Mouse (Mus musculus): Measurements from ENCODE around the gene Naa50.

Naa50 gene

DNA sequence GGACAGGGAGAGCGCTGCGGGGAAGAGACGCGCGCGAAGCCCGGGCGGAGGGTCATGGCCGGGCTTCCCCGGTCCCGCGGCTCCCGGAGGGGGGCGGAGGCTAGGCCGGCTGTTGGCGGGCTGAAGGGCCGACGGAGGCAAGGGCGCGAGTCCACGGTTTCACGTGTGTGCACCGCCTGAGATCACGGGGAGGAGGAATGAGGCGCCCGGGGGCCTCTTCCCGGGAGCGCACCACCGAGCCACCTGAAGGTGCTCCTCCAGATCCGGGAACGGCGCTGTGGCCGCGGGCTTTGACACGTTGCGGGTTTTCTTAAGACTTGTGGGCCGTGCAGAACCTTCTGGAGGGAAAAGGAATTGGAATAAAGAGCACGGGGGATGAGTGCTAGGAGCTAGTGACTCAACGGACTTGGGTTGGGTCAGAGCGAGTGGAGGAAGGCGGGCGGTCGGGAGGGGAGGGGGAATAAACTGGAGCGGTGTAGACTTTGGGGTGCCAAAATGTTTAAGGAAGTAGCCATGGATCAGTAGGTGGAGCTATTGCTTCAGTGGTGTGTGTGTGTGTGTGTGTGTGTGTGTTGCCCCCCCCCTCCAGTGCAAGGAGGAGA, 657 bp downstream of the Naa50 start:
- DNase-seq (ENCODE audit: low read depth) = peak; percentile 97

DNA sequence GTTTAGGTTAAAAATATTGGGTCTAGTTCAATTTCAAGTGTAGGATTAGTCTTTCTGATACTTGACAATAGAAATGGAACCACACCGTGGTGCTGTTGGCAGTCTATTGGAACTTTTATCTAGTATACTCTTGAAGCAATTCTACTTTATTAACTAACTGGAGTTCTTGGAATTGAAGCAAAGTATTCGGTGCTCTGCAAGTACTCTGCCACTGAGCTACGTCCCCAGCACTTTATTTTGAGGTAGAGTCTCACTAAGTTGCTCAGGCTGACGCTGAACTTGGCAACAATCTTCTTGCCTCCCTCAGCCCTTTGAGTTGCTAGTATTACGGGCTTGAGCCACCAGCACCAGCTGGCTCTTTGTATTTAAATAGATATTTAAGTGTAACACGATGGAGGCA, 1.9 kb downstream of the Naa50 start:
- peak; percentile 53 for DNase-seq (ENCODE audit: low read depth)

DNA sequence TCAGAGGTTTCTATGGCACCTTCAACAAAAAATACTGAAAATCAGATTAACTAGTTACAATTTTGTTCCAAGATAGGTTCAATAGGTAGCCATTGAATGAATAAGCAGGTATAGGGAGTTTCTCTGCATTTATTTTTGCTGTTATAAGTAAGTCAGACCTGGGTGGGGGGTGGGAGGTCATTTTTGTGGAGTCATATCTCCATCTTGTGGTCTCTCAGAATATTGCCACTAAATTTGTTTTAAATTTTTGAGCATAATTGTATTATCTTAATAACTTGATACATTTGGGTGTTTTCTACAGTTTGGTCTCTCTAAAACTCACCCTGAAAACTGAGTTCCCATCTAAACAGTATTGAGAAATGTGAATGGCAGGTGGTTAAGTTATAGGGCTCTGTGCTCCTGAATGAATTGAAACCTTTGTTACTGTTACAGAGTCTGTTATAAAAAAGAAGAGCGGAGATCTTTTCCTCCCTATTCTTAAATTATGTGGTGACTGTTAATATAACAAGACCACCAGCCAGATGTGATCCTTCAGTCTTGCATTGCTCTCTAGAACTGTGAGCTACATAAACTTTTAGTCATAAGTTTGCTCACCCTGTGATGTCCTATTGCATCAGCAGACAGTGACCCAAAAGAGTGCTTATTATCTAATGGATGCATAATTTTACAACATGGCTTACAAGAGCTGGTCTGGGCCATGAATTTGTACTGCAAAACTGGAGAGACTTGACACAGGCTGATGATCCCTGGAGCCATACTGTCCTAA, 9.6 kb downstream of the Naa50 start:
- DNase-seq (ENCODE audit: low read depth) = peak; percentile 42

DNA sequence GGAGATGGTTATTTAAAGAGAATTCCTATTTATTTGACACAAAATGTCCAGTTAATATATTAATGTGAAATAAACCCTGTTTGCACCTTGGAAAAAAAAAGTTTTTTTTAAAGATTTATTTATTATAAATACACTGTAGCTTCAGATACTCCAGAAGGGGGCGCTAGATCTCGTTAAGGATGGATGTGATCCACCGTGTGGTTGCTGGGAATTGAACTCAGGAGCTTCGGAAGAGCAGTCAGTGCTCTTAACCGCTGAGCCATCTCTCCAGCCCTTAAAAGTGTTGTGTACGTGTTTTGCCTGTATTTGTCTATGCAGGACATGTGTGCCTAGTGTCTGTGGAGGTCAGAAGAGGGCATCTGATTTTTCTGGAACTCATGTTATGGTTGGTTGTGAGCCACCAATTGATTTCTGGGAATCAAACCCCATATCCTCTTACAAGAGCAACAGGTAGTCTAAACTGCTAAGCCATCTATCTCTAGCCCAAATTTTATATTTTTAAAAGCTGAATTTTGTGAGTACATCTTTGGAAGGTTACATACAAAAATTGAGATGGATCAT, 14.9 kb downstream of the Naa50 start:
- DNase-seq (ENCODE audit: low read depth) = no peak

DNA sequence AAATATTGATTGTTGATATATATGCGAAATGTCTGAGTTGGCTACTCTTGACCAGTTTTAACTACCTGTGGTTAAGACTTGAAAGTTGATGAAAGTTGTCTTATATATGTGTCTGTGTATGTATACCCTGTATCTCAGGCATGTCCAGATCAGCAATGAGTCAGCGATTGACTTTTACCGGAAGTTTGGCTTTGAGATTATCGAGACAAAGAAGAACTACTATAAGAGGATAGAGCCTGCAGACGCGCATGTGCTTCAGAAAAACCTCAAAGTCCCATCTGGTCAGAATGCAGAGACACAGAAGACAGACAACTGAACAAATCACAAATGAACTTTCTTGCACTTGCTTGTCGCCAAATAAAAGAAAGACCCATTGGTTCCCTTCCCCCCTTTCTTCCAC, 19.7 kb downstream of the Naa50 start:
- peak; percentile 78 for DNase-seq (ENCODE audit: low read depth)

DNA sequence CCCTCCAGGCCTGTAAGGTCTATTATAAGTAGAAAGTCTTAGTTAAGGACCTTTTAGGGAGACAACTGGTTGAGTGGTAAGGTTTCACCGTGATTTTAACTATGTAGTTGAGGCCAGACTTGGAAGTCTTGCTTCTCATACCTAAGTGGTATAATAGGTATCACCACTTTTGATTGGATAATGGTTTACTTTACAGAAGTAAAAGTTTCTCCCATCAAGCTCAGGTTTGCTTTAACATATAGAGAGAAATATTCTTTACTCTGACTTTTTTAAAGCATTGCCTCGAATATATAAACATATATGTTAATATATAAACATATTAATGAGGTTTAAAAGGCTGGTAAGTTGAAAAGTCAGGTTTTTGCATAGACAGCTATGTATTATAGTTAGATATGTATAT, 24.2 kb downstream of the Naa50 start:
- no peak for DNase-seq (ENCODE audit: low read depth)

DNA sequence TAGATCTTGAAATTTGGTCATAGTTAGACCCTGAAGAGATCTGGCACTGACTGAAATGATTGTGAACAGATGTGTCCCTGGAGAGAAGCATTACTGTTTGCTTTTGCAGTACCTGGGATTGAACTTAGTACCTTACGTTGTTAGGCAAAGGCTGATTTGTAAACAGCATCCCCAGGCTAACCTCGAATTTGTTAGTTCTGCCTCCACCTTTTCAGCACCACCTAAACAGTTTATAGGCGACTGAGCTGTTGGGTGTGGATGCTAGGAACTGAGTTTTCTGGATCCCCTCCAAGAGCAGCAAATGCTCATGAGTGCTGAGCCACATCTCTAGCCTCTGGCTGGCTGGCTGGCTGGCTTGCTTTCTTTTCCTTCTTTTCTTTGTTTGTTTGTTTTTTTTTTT, 25.6 kb downstream of the Naa50 start:
- no peak for DNase-seq (ENCODE audit: low read depth)

DNA sequence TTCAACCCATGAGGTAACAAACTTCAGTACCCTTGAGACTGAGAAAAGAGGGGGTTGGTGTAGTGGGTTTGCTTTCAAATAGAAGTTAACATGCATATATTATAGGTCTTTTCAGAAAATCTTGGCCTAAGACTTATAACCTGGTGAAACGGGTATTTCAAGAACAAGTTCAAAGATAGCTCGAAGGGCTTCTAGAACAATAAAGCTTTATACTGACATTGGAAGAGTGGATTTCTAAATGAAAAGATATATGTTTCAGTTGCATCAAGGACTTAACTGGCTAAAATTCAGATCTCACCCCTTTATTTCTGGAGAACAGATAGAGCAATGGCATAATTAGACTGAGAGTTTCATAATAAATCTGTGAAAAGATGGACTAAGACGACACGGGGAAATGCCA, 29.4 kb downstream of the Naa50 start:
- no peak for DNase-seq (ENCODE audit: low read depth)

DNA sequence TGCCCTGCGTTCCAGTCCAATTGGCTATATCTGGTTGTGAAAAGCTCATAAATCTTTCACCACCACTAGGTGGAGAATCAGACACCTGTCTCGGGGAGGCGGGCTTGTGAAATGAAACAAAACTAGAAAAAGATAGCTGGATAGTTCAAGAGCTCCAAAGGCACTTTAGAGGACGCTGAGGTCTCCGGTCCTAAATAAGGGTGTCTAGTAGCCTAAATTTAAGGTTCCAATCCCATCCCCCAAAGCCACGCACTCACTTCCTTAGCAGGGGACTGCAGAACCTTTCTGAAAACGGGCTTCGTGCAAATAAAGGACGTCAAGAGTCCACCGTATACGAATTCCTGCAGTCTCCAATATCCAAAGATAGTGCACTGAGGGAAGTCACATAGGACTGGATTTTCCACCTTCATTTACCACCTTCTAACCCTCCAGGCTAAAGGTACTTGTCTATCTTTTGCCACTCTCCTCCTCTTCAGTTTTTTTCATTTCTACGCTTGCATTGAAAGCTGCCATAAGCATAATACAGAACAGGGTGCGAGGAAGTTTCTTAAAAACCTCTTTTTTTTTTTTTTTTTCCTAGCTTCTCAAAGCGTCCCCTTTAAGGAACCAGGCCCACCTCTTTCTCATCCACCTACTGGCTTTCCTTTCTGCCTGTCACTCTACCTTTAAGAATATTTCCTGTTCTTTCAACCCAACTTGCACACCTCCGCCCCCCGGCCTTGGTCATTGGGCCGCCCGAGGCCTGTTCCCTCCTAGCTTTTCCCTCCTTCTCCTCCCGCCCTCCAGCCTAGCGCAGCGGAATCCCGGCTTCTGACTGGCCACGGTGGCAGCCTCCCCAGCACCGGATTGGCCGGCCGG, 32.9 kb downstream of the Naa50 start:
- peak; percentile 97 for DNase-seq (ENCODE audit: low read depth)

DNA sequence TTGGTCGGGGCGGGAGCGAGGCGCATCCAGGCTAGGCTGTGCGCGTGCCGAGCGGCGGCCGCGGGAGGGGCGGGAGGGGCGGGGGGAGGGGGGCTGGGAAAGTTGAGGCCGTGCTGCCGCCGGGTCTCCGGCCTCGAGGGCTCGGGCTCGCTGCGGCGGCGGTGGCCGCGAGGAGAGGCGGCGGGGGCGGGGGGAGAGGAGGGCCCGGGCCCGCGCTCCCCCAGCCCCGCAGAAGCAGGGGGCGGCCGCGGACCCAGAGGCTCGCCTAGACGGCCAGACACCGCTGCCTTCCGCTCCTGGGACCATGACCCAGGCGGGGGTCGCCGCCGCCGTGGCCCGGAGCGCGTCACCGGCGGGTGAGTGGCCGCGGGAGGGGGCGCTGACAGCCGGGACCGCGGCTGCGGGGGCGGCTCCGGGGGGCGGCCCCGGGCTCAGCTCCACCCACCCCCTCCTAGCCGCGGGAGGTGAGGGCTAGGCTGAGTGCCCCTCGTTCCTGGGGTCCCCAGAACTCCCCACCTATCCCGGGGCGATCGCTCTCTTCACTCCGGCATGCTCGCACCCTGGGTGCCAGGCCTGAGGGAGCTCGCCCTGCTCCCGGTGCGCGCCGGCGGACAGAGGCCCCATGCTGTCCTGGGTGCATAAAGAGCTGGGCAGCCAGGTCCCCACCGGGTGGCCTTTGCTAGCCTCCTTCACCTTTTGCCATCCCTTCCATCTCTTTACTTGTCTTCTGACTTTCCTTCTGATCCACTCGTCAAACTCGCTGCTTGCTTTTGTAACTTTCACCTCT, 33.7 kb downstream of the Naa50 start, which contains the start of gene Usf3:
TSS of gene Usf3 (plus strand) at position 92 of the 787 bp plus-strand sequence.
- DNase-seq (ENCODE audit: low read depth) = no peak

DNA sequence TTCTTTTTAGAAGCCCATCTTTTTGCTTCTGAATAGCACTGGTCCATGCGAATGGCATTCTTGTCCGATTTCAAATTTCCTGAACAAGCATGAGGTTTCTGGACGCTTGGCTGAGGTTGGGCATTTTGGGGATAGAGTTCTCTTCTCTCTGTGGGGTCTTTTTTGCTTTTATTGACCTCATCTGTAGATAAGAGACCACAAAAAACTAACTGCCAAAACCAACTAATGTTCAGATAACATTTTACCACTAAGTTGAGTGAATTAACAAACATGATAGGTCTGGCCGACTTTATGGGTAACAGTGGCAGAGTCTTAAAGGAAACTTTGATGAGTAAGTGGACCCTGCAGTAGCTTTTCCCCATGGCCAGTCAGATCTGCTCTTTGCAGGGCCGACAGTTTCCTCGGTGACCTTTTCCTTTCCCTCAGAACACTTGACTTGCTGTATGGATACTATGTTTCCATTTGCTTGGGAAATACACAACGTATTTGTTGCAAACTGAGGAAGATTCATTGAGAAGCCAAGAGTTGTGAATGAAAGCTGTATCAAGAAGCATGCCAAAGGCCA, 34.4 kb downstream of the Naa50 start:
- DNase-seq (ENCODE audit: low read depth) = peak; percentile 64

DNA sequence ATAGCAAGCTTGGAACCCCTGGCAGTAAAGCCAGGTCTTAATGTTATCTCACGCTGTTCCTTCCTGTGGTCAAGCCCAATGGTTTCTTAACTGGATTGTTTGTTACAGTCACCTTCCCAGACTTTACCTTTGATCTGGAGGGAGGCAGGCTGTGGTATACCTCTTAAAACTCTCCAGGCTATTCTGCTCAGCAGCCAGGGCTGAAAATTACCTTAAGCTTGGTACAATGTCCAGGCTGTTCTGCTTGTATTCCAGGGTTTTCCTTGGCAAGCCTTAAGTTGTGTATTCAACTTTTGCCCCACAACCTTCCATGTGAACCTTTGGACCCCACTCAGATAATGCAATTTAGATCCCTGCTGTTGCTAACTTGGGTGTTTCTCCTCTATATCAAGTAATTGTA, 35.4 kb downstream of the Naa50 start:
- peak; percentile 38 for DNase-seq (ENCODE audit: low read depth)

DNA sequence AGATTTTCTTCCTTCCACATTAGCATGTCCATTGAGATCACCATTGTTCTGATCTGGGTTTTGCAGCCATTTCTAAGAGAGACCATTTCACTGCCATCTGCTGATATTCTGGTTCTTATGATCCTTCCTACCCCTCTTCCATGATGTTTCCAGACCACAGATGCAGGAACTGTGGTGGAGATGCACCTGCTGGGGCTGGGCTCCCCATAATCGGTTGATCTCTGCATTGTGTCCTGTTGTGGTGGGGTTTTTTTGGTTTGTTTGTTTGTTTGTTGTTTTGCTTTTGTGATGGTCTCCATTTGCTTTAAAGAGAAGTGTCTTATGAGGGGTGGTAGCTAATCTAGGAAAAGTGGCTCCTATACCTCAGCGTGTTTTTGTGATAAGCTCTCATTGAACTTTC, 36.9 kb downstream of the Naa50 start:
- DNase-seq (ENCODE audit: low read depth) = no peak

DNA sequence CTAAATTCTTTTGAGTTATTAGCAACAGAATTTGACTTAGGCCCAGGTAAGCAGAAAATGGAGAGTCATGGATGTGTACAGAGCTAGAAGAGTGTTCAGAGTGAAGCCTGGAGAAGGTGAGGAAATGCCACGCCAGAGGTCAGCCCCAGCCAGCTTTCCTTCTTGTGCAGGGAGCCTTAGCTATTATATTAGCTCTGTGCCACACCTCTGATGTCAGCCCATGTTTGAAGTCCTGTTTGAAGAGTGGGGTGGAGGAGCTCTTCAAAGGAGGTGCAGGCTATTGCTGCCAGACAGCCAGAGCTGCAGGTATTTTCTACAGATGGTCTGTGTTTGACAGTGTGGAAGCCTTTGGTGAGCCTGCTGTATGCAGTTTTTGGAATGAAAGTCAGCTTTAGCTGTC, 38.9 kb downstream of the Naa50 start:
- DNase-seq (ENCODE audit: low read depth) = no peak

DNA sequence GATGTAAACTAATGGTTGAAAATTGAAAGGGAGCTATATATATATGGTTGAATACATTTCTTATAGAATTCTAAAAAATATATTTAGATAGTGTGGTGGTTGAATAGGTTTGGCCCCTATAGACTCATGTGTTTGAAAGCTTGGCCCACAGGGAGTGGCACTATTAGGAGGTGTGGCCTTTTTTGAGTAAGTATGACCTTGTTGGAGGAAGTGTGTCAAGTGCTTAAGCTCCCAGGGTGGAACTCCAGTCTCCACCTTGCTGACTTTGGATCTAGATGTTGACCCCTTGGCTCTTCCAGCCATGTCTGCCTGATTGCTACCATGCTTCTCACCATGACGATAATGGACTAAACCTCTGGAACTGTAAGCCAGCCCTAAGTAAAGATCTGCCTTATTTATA, 43.0 kb downstream of the Naa50 start:
- no peak for DNase-seq (ENCODE audit: low read depth)

DNA sequence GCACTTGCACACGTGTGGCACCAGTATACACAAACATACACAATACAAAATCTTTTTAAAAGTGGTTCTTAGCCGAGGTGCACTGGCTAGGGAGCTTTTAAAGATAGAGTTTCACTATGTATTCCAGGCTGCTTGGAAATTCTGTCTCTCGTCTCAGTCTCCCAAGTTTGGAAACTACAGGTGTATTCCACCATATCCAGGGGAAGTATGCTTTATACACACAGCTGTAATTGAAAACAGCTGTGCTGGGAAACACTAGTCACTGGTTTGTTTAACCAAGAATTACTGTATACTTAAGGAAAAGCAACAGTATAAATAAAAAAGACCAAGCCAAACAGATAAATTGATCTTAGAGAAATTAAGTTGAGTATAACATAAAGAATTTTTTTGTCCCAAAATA, 45.1 kb downstream of the Naa50 start:
- DNase-seq (ENCODE audit: low read depth) = no peak

DNA sequence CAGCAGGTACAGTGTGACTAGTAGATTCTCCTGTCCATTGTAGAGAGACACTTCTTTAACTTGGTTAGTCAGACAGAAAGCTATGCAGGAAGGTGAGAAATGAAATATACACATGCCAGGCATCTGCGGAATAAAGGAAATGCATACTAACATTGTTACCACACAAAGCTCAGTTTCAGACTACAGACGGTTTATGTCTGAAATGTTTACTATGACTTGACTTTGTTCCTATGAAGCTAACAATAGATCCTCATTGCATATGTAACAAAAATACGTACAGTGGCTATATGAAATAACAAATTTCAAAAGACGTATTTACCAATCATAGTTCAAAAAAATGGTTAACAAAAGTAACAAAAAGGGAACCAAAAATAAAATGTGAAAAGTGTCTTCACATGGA, 47.5 kb downstream of the Naa50 start:
- no peak for DNase-seq (ENCODE audit: low read depth)

DNA sequence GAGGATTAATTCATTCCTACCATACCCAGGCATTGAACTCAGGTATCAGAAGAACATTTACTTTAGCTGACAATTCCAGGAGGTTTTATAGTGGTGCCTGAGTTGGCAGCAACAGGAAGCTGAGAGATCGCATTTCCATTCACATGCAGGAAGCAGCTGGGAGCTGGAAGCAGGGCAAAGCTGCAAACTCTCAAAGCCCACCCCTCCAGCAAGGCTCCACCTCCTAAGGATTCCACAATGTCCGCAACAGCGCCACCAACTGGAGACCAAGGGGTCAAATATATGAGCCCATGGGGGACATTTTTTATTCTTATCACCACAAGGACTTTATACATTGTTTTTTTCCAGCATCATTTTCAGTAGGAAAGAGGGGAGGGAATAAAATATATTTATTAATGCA, 49.1 kb downstream of the Naa50 start:
- DNase-seq (ENCODE audit: low read depth) = peak; percentile 17

DNA sequence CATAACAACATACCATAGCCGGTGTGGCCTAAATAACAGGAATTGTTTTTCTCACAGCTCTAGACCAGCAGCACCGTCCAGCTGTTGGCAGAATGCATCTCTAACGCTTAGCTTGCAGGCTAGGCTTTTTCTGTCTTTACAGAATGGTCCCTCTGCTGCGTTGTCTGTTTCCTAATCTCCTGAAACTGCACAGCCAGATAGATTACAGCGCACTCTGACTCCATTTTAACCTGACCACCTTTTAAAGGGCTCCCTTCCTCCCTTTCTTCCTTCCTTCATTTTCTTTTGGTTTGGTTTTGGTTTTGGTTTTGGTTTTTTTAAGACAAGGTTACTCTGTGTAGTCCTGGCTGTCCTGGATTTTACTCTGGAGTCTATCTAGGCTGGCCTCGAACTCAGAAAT, 50.4 kb downstream of the Naa50 start:
- peak; percentile 33 for DNase-seq (ENCODE audit: low read depth)

DNA sequence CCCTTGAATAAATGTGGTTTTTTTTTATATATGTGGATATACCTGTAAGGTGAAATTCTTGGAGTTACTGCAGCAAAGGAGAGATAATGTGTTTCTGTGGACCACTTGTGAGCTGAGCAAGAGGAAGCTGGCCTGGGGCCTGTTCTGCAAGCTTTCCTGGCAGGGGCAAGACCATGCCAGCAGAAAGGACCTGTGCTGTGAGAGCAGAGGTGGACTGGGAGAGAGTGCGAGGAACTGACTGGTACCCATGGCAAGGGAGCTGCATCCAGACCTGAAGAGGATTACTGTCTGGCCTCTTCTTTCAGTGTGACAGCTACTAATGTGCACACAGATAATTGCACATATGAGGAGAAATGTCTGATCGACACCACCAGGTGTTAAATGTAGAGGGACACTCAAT, 51.3 kb downstream of the Naa50 start:
- DNase-seq (ENCODE audit: low read depth) = no peak

DNA sequence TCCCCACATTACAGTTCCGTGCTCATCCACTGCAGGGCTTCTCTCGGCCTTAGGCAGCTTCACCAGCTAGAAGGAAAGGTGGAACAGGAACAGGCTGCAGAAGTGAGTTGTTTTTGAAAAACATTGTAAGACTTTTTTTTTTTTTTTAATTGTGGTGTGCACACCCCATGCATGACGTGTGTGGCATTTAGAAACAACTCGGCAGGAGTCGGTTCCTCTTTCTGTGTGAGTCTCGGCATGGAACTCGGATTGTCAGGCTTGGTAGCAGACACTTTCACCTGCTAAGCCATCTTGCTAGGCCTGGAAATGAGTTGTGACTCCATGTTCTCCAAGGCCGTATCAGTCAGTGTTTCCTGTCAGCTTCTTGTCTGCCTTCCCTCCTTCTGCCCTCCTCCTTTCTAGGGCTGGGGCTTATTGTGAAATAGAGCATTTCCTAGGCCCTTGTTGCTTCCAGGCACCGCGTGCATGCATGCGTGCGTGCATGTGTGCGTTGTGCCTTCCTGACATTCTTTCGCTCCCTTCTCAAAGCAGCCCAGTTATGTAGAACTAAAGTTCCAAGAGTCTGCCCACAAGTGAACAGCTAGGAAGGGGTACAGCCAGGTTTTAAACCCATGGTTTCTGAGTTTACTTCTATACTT, 59.6 kb downstream of the Naa50 start:
- DNase-seq (ENCODE audit: low read depth) = peak; percentile 45
